Mouse (Mus musculus) retina, postnatal 7 days (tissue): ENCODE data around the gene Gm14322.
"Not testable (repeated sequence)": the region's sequence is repeated elsewhere in the genome, so short reads cannot be mapped to it uniquely, and the experiment has no call there.

Experiments
- DNase-seq: peaks from one replicate; pipeline ENCODE4 v3.0.0-alpha.2; 2012; ENCODE audit warnings: low read depth, low spot score

Gene Gm14322

DNA sequence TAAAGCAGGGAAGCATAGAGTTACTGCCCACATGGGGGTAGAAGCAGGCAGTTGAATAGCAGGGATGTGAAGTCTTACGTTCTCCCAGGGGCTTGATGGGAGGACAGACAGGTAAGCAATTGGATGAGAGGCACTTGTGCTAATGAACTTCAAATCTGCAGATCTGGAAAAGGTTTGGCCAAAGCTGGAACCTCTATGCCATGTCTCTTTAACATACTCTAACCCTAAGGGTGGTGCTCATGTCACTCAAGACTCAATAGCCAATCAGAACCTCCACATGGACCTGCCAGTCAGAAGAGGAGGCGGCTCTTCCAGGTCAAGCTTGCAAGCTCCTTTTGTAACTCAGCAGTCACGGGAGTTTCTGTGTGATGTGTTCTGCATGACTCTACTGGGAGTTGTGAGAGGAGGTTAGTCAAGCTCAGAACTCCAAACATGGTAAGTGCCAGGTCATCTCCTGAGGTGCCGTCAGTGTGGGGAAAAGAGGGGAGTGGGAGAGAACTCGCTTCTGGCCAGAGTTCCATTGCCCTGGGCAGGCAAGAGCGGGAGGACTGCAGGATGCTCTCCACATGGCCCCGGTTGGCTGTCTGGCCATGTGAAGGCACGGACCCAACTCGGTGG, at the start of gene Gm14322:
TSS of gene Gm14322 (plus strand) at position 348 of the 618 bp plus-strand sequence.
- DNase-seq = peak; percentile 1

DNA sequence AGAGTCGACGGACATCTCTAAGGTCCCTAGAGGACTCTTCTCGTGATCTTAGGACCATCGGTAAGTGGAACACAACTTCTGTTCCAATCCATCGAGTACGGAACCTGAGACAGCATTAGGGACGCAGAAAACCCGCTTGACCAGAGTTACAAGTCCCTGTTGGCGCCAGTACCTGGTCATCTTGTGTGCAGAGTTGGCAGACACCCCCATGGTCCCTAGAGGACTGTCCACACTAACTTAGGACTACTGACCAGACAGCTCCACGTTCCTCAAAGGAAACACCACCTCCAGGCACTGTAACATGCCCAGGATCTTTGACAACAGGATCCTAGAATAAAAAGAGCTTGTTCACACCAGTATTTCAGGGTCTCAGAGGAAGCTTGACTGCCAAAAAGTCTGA, 17.6 kb upstream of the Gm14322 start:
- DNase-seq = not testable (repeated sequence)

DNA sequence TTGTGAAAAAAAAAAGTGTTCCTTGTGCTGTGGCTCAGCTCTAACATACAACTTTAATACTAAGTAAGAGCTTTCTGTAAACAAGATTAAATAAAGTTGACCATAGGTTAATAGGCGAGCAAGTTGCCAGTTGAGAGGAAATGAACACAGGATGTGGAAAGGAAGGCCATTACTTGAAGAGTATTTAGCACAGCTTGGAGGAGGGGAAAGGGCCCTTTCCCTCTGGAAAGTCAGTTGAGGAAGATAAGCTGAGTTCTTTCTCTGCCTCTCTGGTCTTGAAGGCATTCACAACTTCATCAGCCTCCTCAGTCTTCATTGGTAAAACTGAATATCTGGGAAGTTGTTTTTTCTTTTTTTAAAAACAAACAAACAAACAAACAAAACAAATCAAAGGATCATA, 28.3 kb downstream of the Gm14322 start:
- DNase-seq = not testable (repeated sequence)

- DNase-seq = not testable (repeated sequence)
These were observed 47.1 kb downstream of the Gm14322 start for GRCm38 (mm10) chr2:177806170-177806569.
